Comparison of ENCODE assay signal across 20 mouse cellular contexts in genomic region chr4:65545582-65545981, GRCm38 (mm10). TPM values are rescaled to one million over a fixed set of nuclear protein-coding genes. Genes with fewer than 3 reads are reported as not detected.
DNase-seq lines count a peak whose midpoint lies in the region; ATAC-seq and TF ChIP-seq lines count a peak whose summit lies in the region.
"Had no signal": no experiment of that assay in that cellular context is flagged by ENCODE, and none has a peak within 500 bp of the region (broad histone marks: within the 10 kb centered on the region; RNA-seq: fewer than 3 reads in every experiment).

No protein-coding gene starts in this region.

- no peak for TF ChIP-seq CTCF in bone marrow macrophage, adult 2 months (IDR thresholded peaks at IDR 0.05; ENCODE audit: low read depth, low read length)

- no peak for TF ChIP-seq POLR2A in bone marrow macrophage, adult 2 months (IDR thresholded peaks at IDR 0.05; ENCODE audit: borderline replicate concordance, low read depth, low read length)

- DNase-seq in adrenal gland, postnatal 10 days = no peak
- no peak for DNase-seq in urinary bladder, postnatal 14 days (ENCODE audit: low spot score)
- DNase-seq in thymus, postnatal 25 days = no peak
- DNase-seq: adrenal gland, adult 2 months; adrenal gland, postnatal 14 days; adrenal gland, postnatal 36 days; cerebellum, adult 11 months; cerebellum, adult 18-20 months; cerebellum, adult 8-10 months; cerebellum, adult 9-11 months; cerebellum, postnatal 14 days; cerebellum, postnatal 36 days; forebrain, postnatal 0 days had no signal

- no peak overlapping the region for H3K4me3 ChIP-seq in bone marrow macrophage, adult 2 months (ENCODE audit: insufficient read depth, low read length)
- H3K4me3 ChIP-seq: embryonic facial prominence, embryonic 10.5 days; embryonic facial prominence, embryonic 12.5 days; forebrain, embryonic 13.5 days; forebrain, embryonic 15.5 days had no signal

- H3K4me1 ChIP-seq in bone marrow macrophage, adult 2 months (ENCODE audit: control insufficient read depth, insufficient read depth, low read length) = peaks cover 19% of the 10 kb centered on the region
- H3K4me1 ChIP-seq: embryonic facial prominence, embryonic 10.5 days; embryonic facial prominence, embryonic 12.5 days; forebrain, embryonic 13.5 days; forebrain, embryonic 15.5 days had no signal

- 0 out of 2 replicates have a peak, but pooled peaks have one; percentile 36 for ATAC-seq in common myeloid progenitor, adult 5-6 weeks (replicated peaks; ENCODE audit: low read depth, poor library complexity, severe bottlenecking)
- ATAC-seq in megakaryocyte, adult 5-6 weeks (ENCODE audit: poor library complexity, severe bottlenecking) = peak; percentile 38; the same call in 1 of the 2 replicates
- ATAC-seq: forebrain, embryonic 13.5 days; forebrain, embryonic 15.5 days; forebrain, postnatal 0 days had no signal

- peak overlapping the region; percentile 91; the same call in 1 of the 2 replicates for H3K27ac ChIP-seq in bone marrow macrophage, adult 2 months (ENCODE audit: insufficient read depth, low read depth, low read length)
- H3K27ac ChIP-seq: embryonic facial prominence, embryonic 10.5 days; embryonic facial prominence, embryonic 12.5 days; forebrain, embryonic 13.5 days; forebrain, embryonic 15.5 days had no signal

RNA-seq across cellular contexts. Expression of gene Trim32, which starts 59.2 kb away (rescaled TPM):
- polyA plus RNA-seq in bone marrow macrophage, adult 2 months (2012; ENCODE audit: insufficient read depth, insufficient read length, missing spikeins) = 8.8 and 9.2 TPM in 2 replicates
- 15.4 and 35.5 TPM in 2 replicates for total RNA-seq in common myeloid progenitor, adult 5-6 weeks (2017)
- total RNA-seq in megakaryocyte, adult 5-6 weeks (2015) = 1.3 and 2.3 TPM in 2 replicates
- total RNA-seq in megakaryocyte, adult 5-6 weeks (2017) = 2.6 and 3.0 TPM in 2 replicates
- total RNA-seq in adrenal gland, postnatal 10 days (2021) = 10 to 100 TPM; 25.0 to 27.6 TPM
